8 mouse cellular contexts compared by ENCODE assay signal in genomic region chr5:65699146-65699545, GRCm38 (mm10). TPM values are rescaled to one million over a fixed set of nuclear protein-coding genes. Genes with fewer than 3 reads are reported as not detected.
A peak's percentile ranks its signal among the peaks of the same experiment; 100 is the strongest.
DNase-seq lines count a peak whose midpoint lies in the region; ATAC-seq and TF ChIP-seq lines count a peak whose summit lies in the region.

No protein-coding gene starts in this region.

- H3K36me3 ChIP-seq in heart, embryonic 15.5 days: no peaks in the 10 kb centered on the region
- H3K36me3 ChIP-seq in hindbrain, embryonic 15.5 days: no peaks in the 10 kb centered on the region
- 0 out of 2 replicates have a peak, but pooled peaks cover 7% of the 10 kb centered on the region for H3K36me3 ChIP-seq in midbrain, embryonic 14.5 days (ENCODE audit: control insufficient read depth, insufficient read depth, low read length)

- ATAC-seq in heart, embryonic 15.5 days (replicated peaks; ENCODE audit: insufficient number of reproducible peaks, insufficient read depth, low FRiP score, low read depth): no peak
- ATAC-seq in hindbrain, embryonic 15.5 days (ENCODE audit: low FRiP score, low read depth): no peak
- no peak for ATAC-seq in midbrain, embryonic 14.5 days (ENCODE audit: low FRiP score, low TSS enrichment)
- no peak for ATAC-seq in megakaryocyte progenitor cell, adult 5-6 weeks (replicated peaks; ENCODE audit: poor library complexity)

- H3K27ac ChIP-seq in heart, embryonic 15.5 days: peak overlapping the region; percentile 96
- H3K27ac ChIP-seq in bone marrow macrophage, adult 2 months (ENCODE audit: insufficient read depth, low read depth, low read length): peak overlapping the region; percentile 94
- peak overlapping the region; percentile 95; the same call in 1 of the 2 replicates for H3K27ac ChIP-seq in hindbrain, embryonic 15.5 days (replicated peaks)
- no peak overlapping the region for H3K27ac ChIP-seq in midbrain, embryonic 14.5 days (replicated peaks; ENCODE audit: low read depth, low read length)

- WGBS in heart, embryonic 15.5 days: 62% methylated on average over 10 of the region's 10 CpGs
- 69% methylated on average over 10 of the region's 10 CpGs for WGBS in hindbrain, embryonic 15.5 days
- 67% methylated on average over 10 of the region's 10 CpGs for WGBS in midbrain, embryonic 14.5 days

- peaks cover 25% of the 10 kb centered on the region for H3K4me1 ChIP-seq in heart, embryonic 15.5 days (replicated peaks)
- H3K4me1 ChIP-seq in bone marrow macrophage, adult 2 months (ENCODE audit: control insufficient read depth, insufficient read depth, low read length): peaks cover 26% of the 10 kb centered on the region
- peaks cover 25% of the 10 kb centered on the region for H3K4me1 ChIP-seq in hindbrain, embryonic 15.5 days (replicated peaks)
- H3K4me1 ChIP-seq in midbrain, embryonic 14.5 days (ENCODE audit: control insufficient read depth, insufficient read depth, low read length): peaks cover 7% of the 10 kb centered on the region

- no peak for TF ChIP-seq CTCF in bone marrow macrophage, adult 2 months (IDR thresholded peaks at IDR 0.05; ENCODE audit: low read depth, low read length)

- no peaks in the 10 kb centered on the region for H3K9me3 ChIP-seq in heart, embryonic 15.5 days (replicated peaks)
- no peaks in the 10 kb centered on the region for H3K9me3 ChIP-seq in hindbrain, embryonic 15.5 days
- H3K9me3 ChIP-seq in midbrain, embryonic 14.5 days (ENCODE audit: control insufficient read depth, low read length): no peaks in the 10 kb centered on the region

- peak overlapping the region; percentile 74 for H3K4me2 ChIP-seq in heart, embryonic 15.5 days
- peak overlapping the region; percentile 66 for H3K4me2 ChIP-seq in hindbrain, embryonic 15.5 days
- H3K4me2 ChIP-seq in midbrain, embryonic 14.5 days (ENCODE audit: low read length): peak overlapping the region; percentile 65

- no peaks in the 10 kb centered on the region for H3K27me3 ChIP-seq in heart, embryonic 15.5 days
- no peaks in the 10 kb centered on the region for H3K27me3 ChIP-seq in hindbrain, embryonic 15.5 days
- no peaks in the 10 kb centered on the region for H3K27me3 ChIP-seq in midbrain, embryonic 14.5 days (ENCODE audit: control insufficient read depth, insufficient read depth, low read length)

- H3K4me3 ChIP-seq in heart, embryonic 15.5 days: peak overlapping the region; percentile 94
- peak overlapping the region; percentile 99 for H3K4me3 ChIP-seq in bone marrow macrophage, adult 2 months (ENCODE audit: insufficient read depth, low read length)
- H3K4me3 ChIP-seq in hindbrain, embryonic 15.5 days: peak overlapping the region; percentile 69
- H3K4me3 ChIP-seq in midbrain, embryonic 14.5 days (replicated peaks; ENCODE audit: low read depth, low read length): no peak overlapping the region

- H3K9ac ChIP-seq in heart, embryonic 15.5 days: peak overlapping the region; percentile 96
- H3K9ac ChIP-seq in hindbrain, embryonic 15.5 days: no peak overlapping the region
- H3K9ac ChIP-seq in midbrain, embryonic 14.5 days (replicated peaks; ENCODE audit: low read length): no peak overlapping the region

- no peak for DNase-seq in heart, postnatal 4 days
- no peak for DNase-seq in midbrain, embryonic 14.5 days
- DNase-seq in Muller cell, postnatal 12 days (ENCODE audit: inconsistent ontology term): no peak
- no peak for DNase-seq in lung, adult 18-20 months

- no peak for TF ChIP-seq POLR2A in bone marrow macrophage, adult 2 months (IDR thresholded peaks at IDR 0.05; ENCODE audit: borderline replicate concordance, low read depth, low read length)

RNA-seq across cellular contexts. Expression of gene Pds5a, which starts 1.1 kb away (rescaled TPM):
- 30.5 and 36.8 TPM in 2 replicates for polyA plus RNA-seq in heart, embryonic 15.5 days (2015; fragmentation: Nextera tagmentation; extraction: Ambion mirVana)
- total RNA-seq in heart, postnatal 4 days (2021): 10 to 100 TPM; 88.1 to 93.2 TPM
- 101 and 103 TPM in 2 replicates for polyA plus RNA-seq in bone marrow macrophage, adult 2 months (2012; ENCODE audit: insufficient read depth, insufficient read length, missing spikeins)
- 39.3 and 47.0 TPM in 2 replicates for polyA plus RNA-seq in hindbrain, embryonic 15.5 days (2015; fragmentation: Nextera tagmentation; extraction: Ambion mirVana)
- polyA plus RNA-seq in midbrain, embryonic 14.5 days (2014; fragmentation: Nextera tagmentation; extraction: Ambion mirVana): 49.7 and 78.4 TPM in 2 replicates
- total RNA-seq in megakaryocyte progenitor cell, adult 5-6 weeks (2015): 215 and 245 TPM in 2 replicates
- total RNA-seq in megakaryocyte progenitor cell, adult 5-6 weeks (2017): 189 and 232 TPM in 2 replicates
